Mouse (Mus musculus): Measurements from ENCODE around the gene Nkx1-2.

DNA sequence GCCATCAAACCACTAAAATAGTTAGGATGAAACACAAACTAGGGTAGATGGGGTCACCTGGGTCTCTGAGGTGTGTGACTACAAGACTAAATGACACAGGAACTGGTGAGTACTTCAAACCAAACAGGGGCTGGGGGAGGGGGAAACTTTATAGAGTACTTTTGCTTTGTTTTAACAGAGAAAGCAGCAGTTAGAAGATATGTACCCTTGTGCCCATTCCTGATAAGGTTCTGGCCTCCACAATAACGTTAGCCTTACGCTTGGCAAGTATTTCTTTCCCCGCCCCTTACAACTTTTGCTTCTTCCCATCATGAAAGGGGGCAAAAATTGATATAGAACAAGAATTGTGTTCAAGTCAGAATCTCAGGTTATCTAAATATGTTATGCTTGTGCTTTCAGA is 3.6 kb downstream of the Nkx1-2 start:
- no peak for TF ChIP-seq POLR2A (IDR thresholded peaks at IDR 0.05; ENCODE audit: low read depth, low read length)
- no peak for TF ChIP-seq CTCF (IDR thresholded peaks at IDR 0.05; ENCODE audit: borderline replicate concordance, insufficient read depth, low read length)
